Mouse (Mus musculus) liver, adult 2 months (tissue): ENCODE measurements around the gene Cdkl2.
A peak's percentile ranks its signal among the peaks of the same experiment; 100 is the strongest.

Experiments
- CTCF ChIP-seq: fragments of 200-500 bp; IDR thresholded peaks from 2 replicates; pipeline ENCODE4 v1.5.1; 2011; ENCODE audit warnings: low read depth, low read length, control low read depth
- POLR2A ChIP-seq: fragments of 200-500 bp; IDR thresholded peaks from 2 replicates; pipeline ENCODE4 v1.6.1; 2011; ENCODE audit warnings: low read length, control low read depth; ENCODE audit not compliant: insufficient read depth; ENCODE audit errors: extremely low read depth

- TF ChIP-seq CTCF, result no peak
- TF ChIP-seq POLR2A, result peak; percentile 88
Observed at GRCm38 (mm10) chr5:92083417-92084038, 39.8 kb upstream of the Cdkl2 start, which contains the start of gene G3bp2.
